Mouse (Mus musculus): ENCODE results near the gene Gtf2a2. TPM values are rescaled to one million over a fixed set of nuclear protein-coding genes. Genes with fewer than 3 reads are reported as not detected.

Gene Gtf2a2
- polyA plus RNA-seq, 1 experiment: 206 TPM

- no peaks in the 10 kb centered on the region for H3K4me1 ChIP-seq (ENCODE audit: control insufficient read depth, insufficient read depth, low read length)
- no peaks in the 10 kb centered on the region for H3K36me3 ChIP-seq (ENCODE audit: control insufficient read depth, insufficient read depth, low read length)
- H3K27me3 ChIP-seq (ENCODE audit: control insufficient read depth, insufficient read depth, low read length): no peaks in the 10 kb centered on the region
- TF ChIP-seq CTCF (IDR thresholded peaks at IDR 0.05; ENCODE audit: control insufficient read depth, insufficient read depth, insufficient replicate concordance, low read depth, low read length) (no peak), POLR2A (IDR thresholded peaks at IDR 0.05; ENCODE audit: control insufficient read depth, low read depth, low read length) (no peak)
- H3K27ac ChIP-seq (ENCODE audit: control insufficient read depth, insufficient read depth, low read depth, low read length): no peak overlapping the region
- H3K4me3 ChIP-seq (ENCODE audit: control insufficient read depth, low read depth, low read length): no peak overlapping the region
These were observed 32.5 kb downstream of the Gtf2a2 start for GRCm38 (mm10) chr9:70044865-70045264.

- Histone ChIP-seq H3K36me3 (ENCODE audit: control insufficient read depth, insufficient read depth, low read length) (no peaks in the 10 kb centered on the region), H3K4me1 (ENCODE audit: control insufficient read depth, insufficient read depth, low read length) (no peaks in the 10 kb centered on the region), H3K27ac (ENCODE audit: control insufficient read depth, insufficient read depth, low read depth, low read length) (no peak overlapping the region), H3K4me3 (ENCODE audit: control insufficient read depth, low read depth, low read length) (no peak overlapping the region), H3K27me3 (ENCODE audit: control insufficient read depth, insufficient read depth, low read length) (no peaks in the 10 kb centered on the region)
- TF ChIP-seq CTCF (IDR thresholded peaks at IDR 0.05; ENCODE audit: control insufficient read depth, insufficient read depth, insufficient replicate concordance, low read depth, low read length) (no peak), POLR2A (IDR thresholded peaks at IDR 0.05; ENCODE audit: control insufficient read depth, low read depth, low read length) (no peak)
These were observed 33.9 kb downstream of the Gtf2a2 start for GRCm38 (mm10) chr9:70046255-70046654.

DNA sequence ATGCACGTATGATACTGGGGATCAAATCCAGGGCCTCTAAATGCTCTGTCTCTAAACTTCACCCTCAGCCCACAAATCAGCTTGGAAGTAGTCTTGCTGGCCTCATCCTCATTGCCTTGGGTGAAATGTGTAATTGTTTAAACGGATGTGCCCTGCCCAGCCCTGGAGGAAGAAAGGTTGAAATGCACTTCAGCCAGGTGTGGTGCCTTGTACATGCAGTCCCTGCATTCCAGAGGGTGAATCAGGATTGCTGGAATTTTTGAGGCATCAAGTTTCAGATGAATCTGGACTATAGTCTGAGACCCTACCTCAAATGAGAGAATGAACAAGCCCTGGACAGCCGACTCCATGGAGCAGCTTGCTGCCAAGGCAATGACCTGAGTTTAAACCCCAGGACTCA lies 35.5 kb downstream of the Gtf2a2 start:
- no peaks in the 10 kb centered on the region for H3K27me3 ChIP-seq (ENCODE audit: control insufficient read depth, insufficient read depth, low read length)
- TF ChIP-seq CTCF (IDR thresholded peaks at IDR 0.05; ENCODE audit: control insufficient read depth, insufficient read depth, insufficient replicate concordance, low read depth, low read length) (no peak), POLR2A (IDR thresholded peaks at IDR 0.05; ENCODE audit: control insufficient read depth, low read depth, low read length) (no peak)
- H3K36me3 ChIP-seq (ENCODE audit: control insufficient read depth, insufficient read depth, low read length): no peaks in the 10 kb centered on the region
- no peak overlapping the region for H3K4me3 ChIP-seq (ENCODE audit: control insufficient read depth, low read depth, low read length)
- no peak overlapping the region for H3K27ac ChIP-seq (ENCODE audit: control insufficient read depth, insufficient read depth, low read depth, low read length)
- H3K4me1 ChIP-seq (ENCODE audit: control insufficient read depth, insufficient read depth, low read length): no peaks in the 10 kb centered on the region

GRCm38 (mm10) chr9:70048280-70048679 lies 35.9 kb downstream of the Gtf2a2 start:
- TF ChIP-seq CTCF (IDR thresholded peaks at IDR 0.05; ENCODE audit: control insufficient read depth, insufficient read depth, insufficient replicate concordance, low read depth, low read length) (no peak), POLR2A (IDR thresholded peaks at IDR 0.05; ENCODE audit: control insufficient read depth, low read depth, low read length) (no peak)
- H3K36me3 ChIP-seq (ENCODE audit: control insufficient read depth, insufficient read depth, low read length): no peaks in the 10 kb centered on the region
- no peaks in the 10 kb centered on the region for H3K27me3 ChIP-seq (ENCODE audit: control insufficient read depth, insufficient read depth, low read length)
- no peak overlapping the region for H3K27ac ChIP-seq (ENCODE audit: control insufficient read depth, insufficient read depth, low read depth, low read length)
- no peaks in the 10 kb centered on the region for H3K4me1 ChIP-seq (ENCODE audit: control insufficient read depth, insufficient read depth, low read length)
- H3K4me3 ChIP-seq (ENCODE audit: control insufficient read depth, low read depth, low read length): no peak overlapping the region

GRCm38 (mm10) chr9:70048751-70049415 lies 36.5 kb downstream of the Gtf2a2 start:
- Histone ChIP-seq H3K27me3 (ENCODE audit: control insufficient read depth, insufficient read depth, low read length) (no peaks in the 10 kb centered on the region), H3K4me1 (ENCODE audit: control insufficient read depth, insufficient read depth, low read length) (no peaks in the 10 kb centered on the region), H3K27ac (ENCODE audit: control insufficient read depth, insufficient read depth, low read depth, low read length) (no peak overlapping the region), H3K36me3 (ENCODE audit: control insufficient read depth, insufficient read depth, low read length) (no peaks in the 10 kb centered on the region), H3K4me3 (ENCODE audit: control insufficient read depth, low read depth, low read length) (no peak overlapping the region)
- TF ChIP-seq CTCF (IDR thresholded peaks at IDR 0.05; ENCODE audit: control insufficient read depth, insufficient read depth, insufficient replicate concordance, low read depth, low read length) (no peak), POLR2A (IDR thresholded peaks at IDR 0.05; ENCODE audit: control insufficient read depth, low read depth, low read length) (no peak)

- no peak overlapping the region for H3K4me3 ChIP-seq (ENCODE audit: control insufficient read depth, low read depth, low read length)
- no peak for TF ChIP-seq POLR2A (IDR thresholded peaks at IDR 0.05; ENCODE audit: control insufficient read depth, low read depth, low read length)
- TF ChIP-seq CTCF (IDR thresholded peaks at IDR 0.05; ENCODE audit: control insufficient read depth, insufficient read depth, insufficient replicate concordance, low read depth, low read length): no peak
- no peaks in the 10 kb centered on the region for H3K27me3 ChIP-seq (ENCODE audit: control insufficient read depth, insufficient read depth, low read length)
- H3K27ac ChIP-seq (ENCODE audit: control insufficient read depth, insufficient read depth, low read depth, low read length): no peak overlapping the region
- H3K4me1 ChIP-seq (ENCODE audit: control insufficient read depth, insufficient read depth, low read length): no peaks in the 10 kb centered on the region
- no peaks in the 10 kb centered on the region for H3K36me3 ChIP-seq (ENCODE audit: control insufficient read depth, insufficient read depth, low read length)
These were observed 37.0 kb downstream of the Gtf2a2 start for GRCm38 (mm10) chr9:70049416-70049783.

GRCm38 (mm10) chr9:70049839-70050238 lies 37.5 kb downstream of the Gtf2a2 start:
- TF ChIP-seq CTCF (IDR thresholded peaks at IDR 0.05; ENCODE audit: control insufficient read depth, insufficient read depth, insufficient replicate concordance, low read depth, low read length) (no peak), POLR2A (IDR thresholded peaks at IDR 0.05; ENCODE audit: control insufficient read depth, low read depth, low read length) (no peak)
- Histone ChIP-seq H3K4me1 (ENCODE audit: control insufficient read depth, insufficient read depth, low read length) (no peaks in the 10 kb centered on the region), H3K4me3 (ENCODE audit: control insufficient read depth, low read depth, low read length) (no peak overlapping the region), H3K27ac (ENCODE audit: control insufficient read depth, insufficient read depth, low read depth, low read length) (no peak overlapping the region), H3K27me3 (ENCODE audit: control insufficient read depth, insufficient read depth, low read length) (no peaks in the 10 kb centered on the region), H3K36me3 (ENCODE audit: control insufficient read depth, insufficient read depth, low read length) (no peaks in the 10 kb centered on the region)
